Mouse (Mus musculus) olfactory bulb, adult 2 months (tissue): ENCODE data around the gene Tcaf2.

Experiments used
- CTCF ChIP-seq: fragments of 200-500 bp; IDR thresholded peaks from 2 replicates; pipeline ENCODE4 v1.5.1; 2012; ENCODE audit warnings: low read depth, mild to moderate bottlenecking, low read length, moderate library complexity; ENCODE audit not compliant: insufficient read depth
- POLR2A ChIP-seq: fragments of 200-500 bp; IDR thresholded peaks from 2 replicates; pipeline ENCODE4 v1.6.1; 2012; ENCODE audit warnings: mild to moderate bottlenecking, low read depth, low read length, moderate library complexity; ENCODE audit not compliant: insufficient read depth

DNA sequence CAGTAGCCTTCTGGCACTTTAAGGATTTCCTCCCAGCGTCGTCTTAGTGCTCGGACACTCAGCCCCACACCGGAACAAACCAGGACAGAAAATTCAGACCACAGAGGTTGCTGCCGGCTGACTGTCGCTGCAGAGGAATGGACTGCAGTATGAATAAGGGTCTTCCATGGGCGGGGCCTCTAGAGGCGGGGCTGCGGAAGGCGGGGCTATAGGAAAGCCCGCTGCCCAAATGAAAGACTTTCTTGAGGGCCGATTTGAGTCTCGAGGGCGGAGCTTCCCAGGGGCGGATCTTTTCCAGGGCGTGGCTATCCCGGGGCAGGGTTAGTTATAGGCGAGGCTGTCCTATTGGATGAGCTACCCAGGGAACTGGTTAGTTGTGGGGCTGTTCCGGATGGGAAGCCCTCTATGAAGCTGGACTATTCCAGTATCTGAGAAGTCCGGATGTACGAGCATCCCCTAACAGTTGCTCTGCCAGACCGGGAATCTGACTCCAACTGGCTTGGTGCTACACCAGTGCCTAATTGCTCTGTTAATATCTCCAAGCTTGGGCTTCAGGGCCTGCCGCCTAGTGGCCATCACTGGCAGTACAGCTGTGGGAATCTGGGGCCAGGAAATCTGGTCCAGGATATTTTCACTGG lies at the start of gene Tcaf2:
- TF ChIP-seq CTCF (peak; percentile 47; the same call in 1 of the 2 replicates), POLR2A (no peak)
